Mouse (Mus musculus): ENCODE measurements at regions not wholly inside any gene's neighbourhood (a gene's known extent, or its start where the extent isn't known, plus 50 kb on each side); places are given as distances from the start of the nearest gene placed in this dataset.

DNA sequence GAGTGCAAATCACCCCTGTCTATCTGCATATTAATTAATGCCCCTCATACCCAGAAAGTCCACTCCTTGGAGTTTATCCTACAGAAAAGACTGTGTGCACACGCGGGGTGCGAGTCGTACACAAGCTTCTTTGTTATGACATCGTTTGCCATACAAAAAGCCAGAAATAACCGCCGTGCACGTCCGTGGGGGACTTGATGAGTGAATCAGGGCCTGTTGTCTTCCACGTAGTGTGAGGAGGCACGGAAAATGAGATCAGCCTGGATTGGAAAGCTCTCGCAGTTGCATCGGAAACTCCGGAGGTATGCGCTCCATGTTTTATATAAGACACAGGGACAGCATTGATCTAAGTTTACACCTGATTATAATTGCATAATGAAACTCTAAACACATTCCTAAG, 120.3 kb downstream of the Etnk1 start:
- DNase-seq = no peak

DNA sequence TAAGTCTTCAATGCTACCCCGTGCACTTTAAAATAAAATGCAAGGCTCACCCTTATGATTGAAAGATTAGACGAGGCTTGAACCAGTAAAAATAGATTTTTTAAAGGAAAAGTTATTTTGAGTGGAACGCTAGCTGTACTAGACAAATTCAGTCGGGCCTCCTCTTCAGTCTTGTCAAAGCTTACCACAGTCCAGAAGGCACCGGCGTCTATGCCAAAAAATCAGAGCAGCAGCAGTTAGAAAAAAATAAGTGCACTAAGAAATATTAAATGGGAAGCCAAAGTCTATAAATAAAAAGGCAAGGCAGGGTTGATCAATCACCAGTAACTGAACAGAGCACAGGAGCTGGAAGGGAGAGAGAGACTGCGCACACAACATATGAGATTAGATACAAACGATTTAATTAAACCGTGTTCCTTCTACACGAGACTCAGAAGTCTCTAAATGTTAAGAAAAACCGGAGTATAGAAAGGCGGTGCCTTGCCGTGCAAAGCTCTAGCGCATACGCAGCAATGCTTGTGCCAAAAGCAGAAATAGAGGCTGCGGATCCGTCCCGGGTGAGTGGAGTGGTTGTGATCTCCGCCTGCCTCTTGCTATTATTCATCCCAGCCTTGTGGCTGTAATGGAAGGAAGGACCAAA, 121.6 kb downstream of the Etnk1 start:
- no peak for DNase-seq

DNA sequence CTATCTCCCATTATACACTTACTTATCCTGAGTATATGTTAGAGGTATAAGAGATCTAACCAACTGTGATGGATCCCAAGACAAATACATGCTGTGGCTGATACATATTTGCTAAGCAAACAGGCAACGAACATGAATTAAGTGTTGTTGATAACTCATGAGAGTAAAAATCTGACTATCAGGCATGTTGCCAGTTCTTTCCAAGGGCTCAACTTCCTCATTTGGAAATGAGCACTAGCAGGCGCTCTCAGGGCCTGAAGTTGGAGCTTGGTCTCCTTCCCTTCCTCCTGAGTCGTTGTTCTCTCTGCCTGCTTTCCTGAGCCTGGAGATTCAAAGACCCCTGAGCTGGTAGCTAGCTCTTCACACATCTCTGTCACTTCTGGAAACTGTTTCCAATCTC, 126.6 kb downstream of the Etnk1 start:
- no peak for DNase-seq

DNA sequence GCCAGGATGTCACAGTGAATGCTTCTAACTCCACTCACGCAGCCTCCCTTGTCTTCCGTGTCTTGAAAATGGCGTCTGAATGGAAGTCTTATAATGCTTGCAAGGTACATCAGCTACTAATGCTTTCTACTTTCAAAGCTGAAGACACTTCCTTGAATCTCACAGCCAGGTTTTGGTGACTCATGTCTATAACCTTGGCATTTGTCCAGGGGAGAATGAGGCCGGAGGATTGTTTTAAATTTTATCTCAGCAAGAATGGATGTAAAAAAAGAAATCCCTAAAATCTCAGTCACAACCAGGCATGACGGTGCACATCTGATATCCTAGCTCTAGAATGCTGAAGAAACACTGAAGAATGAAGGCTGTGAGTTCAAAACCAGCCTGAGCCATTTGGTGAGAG, 131.4 kb downstream of the Etnk1 start:
- peak; percentile 8 to 21 for DNase-seq

DNA sequence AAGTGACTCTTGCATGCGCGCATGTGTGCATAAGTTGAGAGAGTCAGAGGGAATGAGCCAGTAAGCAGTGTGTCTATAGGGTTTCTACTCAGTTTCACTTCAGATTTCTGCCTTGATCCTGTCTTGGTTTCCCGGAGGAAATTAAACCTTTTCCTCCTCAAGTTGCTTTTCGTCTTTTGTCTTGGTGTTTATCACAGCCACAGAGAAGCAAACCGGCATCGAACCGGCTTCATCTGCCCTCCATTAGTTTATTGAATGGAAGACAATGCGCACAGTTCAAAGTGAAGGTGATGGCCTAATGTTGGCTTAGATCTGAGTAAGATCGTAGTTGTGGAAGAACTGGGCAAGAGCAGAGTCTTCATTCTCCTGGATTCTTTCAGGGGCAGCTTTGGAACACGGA, 134.4 kb downstream of the Etnk1 start:
- no peak for DNase-seq

DNA sequence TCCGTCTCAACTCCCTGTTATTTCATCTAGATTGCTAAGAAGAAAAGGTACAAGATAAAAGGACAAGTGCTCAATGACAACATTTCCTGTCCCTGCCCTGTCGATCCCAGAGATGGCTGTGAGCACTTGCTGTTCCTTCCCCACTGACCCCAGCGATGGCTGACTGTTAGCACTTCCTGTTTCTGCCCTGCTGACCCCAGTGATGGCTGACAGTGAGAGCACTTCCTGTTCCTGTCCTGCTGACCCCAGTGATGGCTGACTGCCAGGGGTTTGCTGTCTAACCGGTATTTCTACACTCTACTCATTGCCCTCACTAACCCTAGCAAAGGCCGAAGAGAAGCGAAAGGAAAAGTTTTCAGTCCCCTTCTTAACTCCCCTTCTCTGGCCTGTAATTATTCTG, 140.3 kb downstream of the Etnk1 start:
- peak; percentile 54 to 61 for DNase-seq

DNA sequence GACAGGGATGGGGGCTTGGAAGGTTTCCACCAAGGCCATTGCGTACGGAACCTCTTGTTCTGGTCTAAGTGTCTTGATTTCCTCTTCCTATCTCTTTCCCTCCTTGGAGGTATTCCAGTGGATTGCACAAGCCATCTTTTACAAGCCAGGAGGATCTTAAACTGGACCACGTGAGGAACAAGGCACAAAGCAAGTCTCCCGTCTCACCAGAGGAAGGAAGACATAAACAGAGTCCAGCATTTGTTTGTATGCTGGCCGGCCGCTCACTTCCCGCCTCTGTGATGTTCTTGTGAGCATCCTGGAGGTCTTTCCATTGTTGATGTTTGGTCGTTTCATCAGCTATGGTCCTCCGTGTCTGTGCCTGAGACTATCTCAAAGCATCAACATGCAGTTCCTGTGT, 148.8 kb downstream of the Etnk1 start:
- DNase-seq = peak; percentile 10 to 12

DNA sequence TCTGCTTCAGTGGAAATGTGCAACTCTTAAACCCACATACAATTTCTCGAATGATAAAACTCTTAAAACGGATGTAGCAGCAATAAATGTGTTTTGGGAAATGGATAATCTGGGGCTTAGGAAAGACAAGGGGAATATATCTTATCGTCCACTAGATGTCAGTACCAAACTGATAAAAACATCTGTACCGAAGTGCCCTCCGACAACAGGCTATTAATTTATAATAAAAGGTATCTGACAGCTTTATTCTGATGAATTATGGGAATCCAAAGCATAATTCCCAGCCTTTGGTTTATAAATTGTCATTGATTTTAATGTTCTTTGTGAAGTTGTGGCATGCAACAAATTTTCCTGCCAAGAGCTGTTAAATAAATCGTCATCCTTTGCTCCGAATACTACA, 153.4 kb downstream of the Etnk1 start:
- DNase-seq = no peak

DNA sequence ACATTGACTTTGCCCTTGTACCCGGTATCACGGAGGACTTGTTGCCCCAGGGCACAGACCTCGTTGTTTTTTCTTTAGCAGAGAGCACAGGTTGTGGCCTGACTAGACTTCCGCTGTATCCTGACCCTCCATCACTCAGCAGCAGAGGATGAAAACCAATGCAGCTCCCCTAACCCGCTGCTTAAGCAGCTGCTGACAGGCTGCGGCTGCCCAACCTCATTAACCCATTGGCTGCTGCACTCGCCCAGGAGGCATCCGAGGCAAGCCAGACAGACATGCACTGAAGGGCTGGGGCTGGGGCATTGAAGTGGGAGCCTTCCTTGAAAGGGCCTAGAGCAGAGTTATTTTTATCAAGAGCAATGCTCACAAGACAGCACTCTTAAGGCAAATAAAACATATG, 157.6 kb downstream of the Etnk1 start:
- no peak for DNase-seq

DNA sequence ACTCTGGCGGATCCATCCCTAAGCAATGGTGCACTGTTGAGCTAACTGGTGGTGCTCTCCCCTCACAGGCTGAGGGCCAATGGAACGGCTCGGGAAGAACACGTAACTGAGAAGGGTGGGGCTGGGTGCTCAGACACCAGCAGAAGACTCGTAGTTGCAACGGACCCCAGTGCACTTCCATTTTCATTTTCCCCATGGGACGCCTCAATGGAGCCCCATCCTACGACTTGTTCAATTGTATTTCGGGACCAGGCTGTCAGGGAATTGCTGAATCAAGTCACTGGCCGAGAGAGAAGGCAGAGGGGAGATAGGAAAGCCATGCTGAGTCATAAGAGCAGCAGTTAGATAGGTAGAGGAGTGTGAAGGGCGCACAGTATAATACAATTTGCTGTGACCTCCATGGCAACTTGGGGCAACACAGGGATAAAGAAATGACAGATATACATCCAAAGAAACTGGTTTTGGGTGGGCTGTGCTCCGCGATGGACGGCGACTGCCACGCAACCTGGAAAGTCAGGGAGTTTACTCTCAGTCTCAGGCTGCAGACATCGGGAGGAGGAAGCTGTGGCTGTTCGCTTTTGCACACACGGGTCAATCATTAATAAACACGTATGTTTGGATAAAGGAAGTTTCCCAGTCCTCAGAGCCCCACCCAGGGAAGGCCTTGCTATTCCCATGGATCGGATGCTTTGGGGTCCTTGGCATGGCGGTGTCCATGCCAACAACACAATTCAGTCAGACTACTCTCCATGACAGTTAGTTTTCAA, 160.1 kb downstream of the Etnk1 start:
- peak; percentile 22 to 30 for DNase-seq

DNA sequence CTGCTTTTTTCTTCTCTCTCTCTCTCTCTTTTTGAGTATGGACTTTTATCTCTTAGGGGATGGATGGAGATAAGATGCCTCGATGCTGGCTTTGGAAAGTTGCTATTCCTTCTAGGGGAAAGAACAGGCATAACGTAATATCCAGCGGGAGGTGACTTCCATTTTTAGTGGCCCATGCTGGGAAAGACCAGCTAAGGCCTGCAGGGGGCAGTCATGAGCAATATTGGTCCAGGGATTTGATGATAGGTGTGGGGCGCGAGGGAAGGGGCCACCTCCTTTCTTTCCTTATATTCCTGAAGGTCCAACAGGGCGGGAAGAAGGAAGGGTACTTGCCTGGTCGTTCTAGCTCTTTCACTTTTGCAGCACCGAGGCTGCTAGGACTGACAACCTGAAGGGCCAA, 160.8 kb downstream of the Etnk1 start:
- no peak for DNase-seq

DNA sequence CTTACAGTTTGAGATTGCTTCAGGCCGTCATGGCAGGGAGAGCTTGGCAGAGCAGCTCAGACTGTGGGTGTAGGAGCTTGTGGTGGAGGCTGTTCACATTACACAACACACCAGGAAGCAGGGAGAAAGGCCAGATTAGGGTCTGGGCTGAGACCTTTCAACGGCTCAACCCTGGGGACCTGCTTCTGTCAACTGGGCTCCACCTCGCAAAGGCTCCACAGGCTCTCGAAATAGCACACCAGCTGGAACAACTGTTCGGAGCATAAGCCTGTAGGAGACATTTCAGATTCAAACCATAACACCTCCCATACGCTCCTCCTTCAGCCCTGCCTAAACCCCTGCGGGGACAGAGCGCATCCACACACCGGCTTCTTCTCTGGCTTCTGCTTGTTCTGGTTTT, 161.2 kb downstream of the Etnk1 start:
- DNase-seq = no peak

DNA sequence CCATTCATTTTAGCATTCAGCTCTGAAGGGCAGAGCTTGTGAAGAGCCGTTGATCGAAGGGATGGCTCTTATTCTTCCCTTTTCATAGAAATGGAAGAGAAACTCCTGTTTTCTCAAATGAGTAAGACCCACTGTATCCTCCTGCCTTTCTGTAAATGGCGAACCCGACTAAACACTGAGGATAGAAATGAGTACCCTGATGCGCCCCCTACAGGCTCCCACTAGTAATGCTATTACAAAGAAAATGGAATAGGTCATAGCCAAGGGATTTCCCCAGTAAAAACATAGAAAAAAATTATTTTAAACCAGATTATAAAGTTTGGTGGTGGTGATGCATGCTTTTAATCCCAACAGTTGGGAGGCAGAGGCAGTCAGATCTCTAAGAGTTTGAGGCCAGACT, 162.1 kb downstream of the Etnk1 start:
- DNase-seq = no peak

DNA sequence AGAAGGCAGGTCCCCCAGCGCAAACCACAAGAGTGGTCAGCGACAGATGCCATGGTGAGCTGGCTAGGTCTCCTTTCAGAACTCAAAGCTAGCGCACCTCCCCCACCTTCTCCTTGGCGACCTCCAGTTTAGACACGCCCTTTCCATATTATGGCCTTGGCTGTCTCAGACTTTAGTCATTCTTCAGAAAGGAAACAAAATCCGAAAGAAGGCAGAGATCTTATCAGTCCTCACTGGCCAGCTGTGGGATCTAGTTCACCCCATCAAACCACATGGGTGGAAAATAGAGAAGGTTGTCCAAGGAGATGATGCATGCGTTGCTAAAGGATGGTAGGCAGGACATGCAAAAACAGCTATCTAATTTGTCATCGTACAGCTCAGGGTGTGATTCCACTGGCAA, 166.5 kb downstream of the Etnk1 start:
- no peak for DNase-seq

DNA sequence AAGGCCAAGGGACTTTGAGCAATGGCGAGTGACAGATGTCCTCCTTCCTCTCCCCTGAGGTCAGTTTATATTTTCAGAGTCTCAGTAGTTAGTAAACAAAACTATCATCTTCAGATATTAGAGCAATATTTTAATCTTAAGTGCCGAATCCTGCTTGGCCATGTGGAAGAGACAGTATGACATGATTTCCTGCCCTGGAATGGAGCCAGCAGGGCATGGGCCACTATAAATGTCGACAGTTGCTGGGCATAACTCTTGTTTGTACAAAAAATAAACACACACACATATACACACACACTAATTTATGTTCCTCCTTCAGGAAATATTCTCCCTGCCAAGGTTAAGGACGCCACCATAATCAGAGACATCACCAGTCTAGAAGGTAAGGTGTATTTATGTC, 169.6 kb downstream of the Etnk1 start:
- DNase-seq = no peak

DNA sequence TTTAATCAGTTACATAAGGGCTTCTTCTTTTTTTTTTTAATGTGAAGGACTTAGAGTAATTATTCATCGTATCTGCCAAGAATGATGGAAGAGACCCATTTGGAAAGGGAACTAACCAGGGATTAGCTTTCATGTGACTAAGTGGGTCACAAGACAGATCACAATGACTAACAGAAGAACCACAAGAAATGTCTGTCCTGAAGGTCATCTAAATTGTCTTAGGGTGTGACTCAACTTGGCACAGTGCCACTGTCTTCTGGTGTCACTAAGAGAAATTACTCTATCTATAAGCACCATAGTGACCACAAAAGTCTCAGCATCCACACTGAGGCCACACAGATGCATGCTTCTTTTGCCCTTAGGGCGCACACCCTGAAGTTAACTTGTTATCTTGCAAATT, 182.0 kb downstream of the Etnk1 start:
- peak; percentile 52 to 53 for DNase-seq

DNA sequence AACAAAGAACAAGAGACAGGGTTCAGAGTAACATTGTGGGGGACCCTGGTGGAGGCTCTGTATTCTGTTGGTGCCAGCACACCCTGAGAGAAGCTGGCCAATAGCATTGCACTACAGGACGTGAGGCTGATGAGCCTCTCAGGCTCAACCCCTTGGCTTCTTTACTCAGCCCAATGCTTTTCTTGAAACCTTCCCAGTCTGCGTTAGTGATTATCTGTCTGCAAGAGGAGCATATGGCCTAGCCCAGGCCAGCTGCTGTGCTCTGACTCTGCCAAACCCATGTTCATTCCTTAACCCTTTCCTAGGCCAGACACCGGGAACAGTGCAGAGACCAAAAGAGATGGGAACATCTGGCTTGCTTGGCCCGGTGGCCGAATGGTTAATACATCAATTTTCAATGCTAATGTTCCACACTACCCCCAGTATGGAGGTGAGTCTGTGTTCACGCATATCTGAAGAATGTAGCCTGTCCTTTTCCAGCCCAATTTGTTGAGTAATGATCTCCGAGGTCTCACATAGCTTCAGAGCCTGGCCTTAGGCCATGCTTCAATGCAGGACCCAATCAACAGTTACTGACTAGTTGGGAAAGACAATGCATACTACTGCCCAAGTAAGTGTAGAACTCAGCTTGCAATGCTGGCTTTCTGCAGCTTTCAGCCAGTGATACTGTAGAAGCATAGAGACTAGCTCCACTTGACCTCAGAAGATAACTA, 192.5 kb downstream of the Etnk1 start:
- DNase-seq = no peak

DNA sequence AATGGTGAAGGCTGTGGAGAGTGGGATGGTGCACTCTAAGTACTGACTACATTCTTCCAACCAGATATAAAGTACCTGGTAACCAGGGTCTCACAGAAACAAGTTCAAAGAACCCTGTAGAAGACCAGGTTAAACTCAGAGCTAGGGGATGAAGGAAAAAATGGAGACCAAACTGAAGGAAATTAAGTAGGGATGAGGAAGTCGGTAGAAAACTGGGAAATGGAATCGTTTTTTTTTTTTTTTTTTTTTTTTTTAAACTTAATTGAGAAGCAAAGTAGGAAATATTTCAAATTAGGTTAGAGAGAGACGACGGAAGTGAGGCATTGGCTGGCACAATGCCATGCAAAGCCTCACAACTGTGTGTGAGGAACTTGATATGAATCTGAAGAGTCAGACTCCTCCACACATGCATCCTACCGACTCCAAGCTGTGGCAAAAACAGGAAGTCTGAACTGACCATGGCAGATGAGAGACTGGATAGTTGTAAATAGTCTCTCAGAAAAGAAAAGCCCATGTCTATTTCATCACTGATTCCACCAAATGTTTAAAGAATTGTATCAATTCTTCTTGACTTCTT, 194.2 kb downstream of the Etnk1 start:
- no peak for DNase-seq

DNA sequence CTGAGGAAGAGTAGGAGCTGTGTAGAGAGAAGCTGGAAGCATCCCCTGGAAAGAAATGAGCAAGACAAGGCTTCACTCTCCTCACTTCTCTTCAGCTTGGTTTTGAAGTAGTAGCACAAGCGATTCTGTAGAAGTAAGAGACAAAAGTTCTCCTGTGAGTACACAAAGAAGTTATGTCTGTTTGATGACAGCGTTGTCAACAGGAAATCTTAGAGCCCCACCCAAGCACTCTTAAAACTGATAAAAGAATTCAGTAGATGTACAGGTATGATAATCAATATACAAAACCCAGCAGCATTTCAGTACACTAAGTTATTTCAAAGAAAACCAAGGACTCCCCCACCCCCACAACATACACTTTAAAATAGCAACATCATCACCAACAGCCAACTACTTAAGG, 194.9 kb downstream of the Etnk1 start:
- no peak for DNase-seq

DNA sequence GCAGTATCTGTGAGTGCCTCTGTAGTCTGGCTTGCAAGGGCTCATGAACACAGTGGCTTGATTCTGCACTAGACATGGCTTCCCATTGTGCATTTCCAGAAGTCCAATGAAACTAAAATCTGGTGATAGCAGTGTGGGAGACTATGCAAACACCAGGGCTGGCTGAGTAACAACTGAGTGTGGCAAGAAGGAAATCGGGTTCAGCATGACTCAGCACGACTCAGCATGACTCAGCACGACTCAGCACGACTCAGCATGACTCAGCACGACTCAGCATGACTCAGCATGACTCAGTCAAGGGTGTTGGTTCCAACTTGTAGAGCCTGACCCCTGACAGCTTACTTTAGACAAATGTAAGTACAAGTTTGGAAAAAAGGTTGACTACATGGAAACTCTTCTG, 198.8 kb downstream of the Etnk1 start:
- DNase-seq = peak; percentile 9 to 14

DNA sequence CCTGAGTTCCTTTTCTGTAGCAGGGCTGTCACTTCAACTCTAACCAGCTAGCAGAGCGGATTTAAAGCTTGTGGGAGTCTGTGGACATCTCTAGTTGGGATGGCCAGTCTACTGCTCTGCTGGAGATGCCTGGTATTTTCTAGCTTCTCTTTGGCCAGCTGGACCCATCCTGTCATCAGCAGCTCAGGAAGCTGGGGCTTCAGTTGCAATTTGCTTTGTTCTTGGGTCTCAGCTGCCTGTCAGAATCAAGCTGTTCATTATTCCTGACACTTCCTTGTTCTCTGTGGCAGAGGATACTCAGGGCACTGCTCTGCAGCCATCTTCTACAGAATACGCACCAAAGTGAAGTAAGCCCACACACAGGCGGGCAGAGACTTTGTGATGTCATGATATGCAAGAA, 200.8 kb downstream of the Etnk1 start:
- DNase-seq = no peak

DNA sequence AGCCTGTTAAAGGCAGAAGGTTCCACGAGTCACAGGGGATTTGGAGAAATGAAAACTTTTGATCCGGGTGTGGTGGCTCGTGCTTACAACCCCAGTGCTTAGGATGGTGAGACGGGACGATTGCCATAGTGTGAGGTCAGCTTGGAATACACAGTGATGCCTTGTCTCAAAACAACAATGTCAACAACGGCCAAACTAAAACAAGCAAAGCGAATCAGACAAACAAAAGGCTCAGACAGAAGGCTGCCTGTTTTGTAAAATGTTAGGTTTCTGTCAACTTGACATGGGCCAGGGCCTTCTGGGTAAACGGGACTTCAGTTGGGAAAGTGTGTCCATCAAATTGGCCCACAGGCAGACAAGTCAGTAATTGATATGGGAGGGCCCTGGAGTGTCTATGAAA, 201.6 kb downstream of the Etnk1 start:
- DNase-seq = no peak

DNA sequence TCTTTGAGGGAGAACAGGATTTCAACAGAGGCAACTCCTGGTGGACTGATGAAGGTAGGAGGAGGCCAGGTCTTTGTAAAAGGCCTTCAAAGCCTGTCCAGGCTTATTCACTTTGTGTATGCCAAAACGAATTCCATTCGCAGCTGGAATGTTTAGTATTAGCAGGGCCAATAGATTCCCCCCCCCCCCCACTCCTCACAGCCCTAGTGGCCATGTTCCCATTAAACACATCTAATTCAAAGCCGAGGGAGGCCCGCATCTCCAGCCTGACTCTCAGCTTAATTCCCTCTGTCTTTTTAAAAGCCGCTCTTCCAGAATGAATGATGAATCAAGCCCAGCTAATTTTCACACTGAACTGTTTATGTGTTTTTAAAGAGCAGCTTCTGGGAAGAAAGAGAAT, 205.5 kb downstream of the Etnk1 start:
- no peak for DNase-seq
